Mouse (Mus musculus) heart, adult 2 months (tissue): Measurements from ENCODE around the gene Eif4a1.

Experiments used
- CTCF ChIP-seq: fragments of 200-600 bp; IDR thresholded peaks from 2 replicates; pipeline ENCODE4 v1.8.1; 2022; ENCODE audit warnings: antibody characterized with exemption, mild to moderate bottlenecking, moderate library complexity
- EP300 ChIP-seq: fragments of 200-500 bp; IDR thresholded peaks from 2 replicates; pipeline ENCODE4 v1.6.1; 2011; ENCODE audit warnings: low read depth, low read length, control low read depth; ENCODE audit not compliant: insufficient read depth
- POLR2A ChIP-seq: fragments of 200-500 bp; IDR thresholded peaks from 2 replicates; pipeline ENCODE4 v1.6.1; 2011; ENCODE audit warnings: mild to moderate bottlenecking, low read depth, low read length, control low read depth; ENCODE audit not compliant: insufficient read depth

- no peak for TF ChIP-seq CTCF
- TF ChIP-seq POLR2A, result 0 out of 2 replicates have a peak, but pooled peaks have one; percentile 5
- no peak for TF ChIP-seq EP300
Measured at GRCm38 (mm10) chr11:69689891-69690290, 17.7 kb upstream of the Eif4a1 start.
